Mouse (Mus musculus) granulocyte monocyte progenitor cell, adult 5-6 weeks (primary cell): Measurements from ENCODE around the gene Ptger4. TPM values are rescaled to one million over a fixed set of nuclear protein-coding genes. Genes with fewer than 3 reads are reported as not detected.
"Not testable (repeated sequence)": the region's sequence is repeated elsewhere in the genome, so short reads cannot be mapped to it uniquely, and the experiment has no call there.

Source experiments
- ATAC-seq: replicated peaks from 2 replicates; pipeline ENCODE4 v1.8.0; 2016; ENCODE audit warnings: mild to moderate bottlenecking, moderate TSS enrichment, inconsistent platforms; ENCODE audit not compliant: poor library complexity, severe bottlenecking
- total RNA-seq, 2 experiments: library from RNA; stranded (forward) in 1 of 2; stranded (reverse) in 1 of 2; fragments of 200-712, 200-1000 nt in 1 of 2; fragments of >200 nt in 1 of 2; fragmentation: Nextera tagmentation in 1 of 2; gene quantifications; 2 replicates each; pipeline ENCODE4 v1.2.3; 2014 to 2017

Ptger4 gene
- total RNA-seq, 2 experiments from 2014 or later: 3.7 to 5.8 TPM

DNA sequence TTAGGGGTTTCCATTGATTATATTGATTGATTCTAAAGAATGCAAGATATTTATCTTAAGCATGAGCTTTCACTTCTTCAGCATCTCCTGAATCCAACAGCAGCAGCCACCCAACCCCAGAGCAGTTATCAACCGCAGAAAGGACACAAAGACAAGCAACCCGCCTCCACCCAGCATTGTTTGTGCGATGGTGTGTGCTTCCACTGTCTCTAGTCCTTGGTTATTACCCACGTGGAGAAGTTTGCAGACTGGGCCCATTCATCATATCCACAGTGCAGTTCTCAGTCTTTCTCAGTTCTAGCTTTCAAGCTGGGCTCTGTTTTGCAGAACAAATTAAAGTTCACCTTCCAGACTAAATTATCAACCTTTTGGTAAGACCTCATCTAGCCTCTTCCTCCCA is 4.6 kb downstream of the Ptger4 start:
- ATAC-seq: no peak

DNA sequence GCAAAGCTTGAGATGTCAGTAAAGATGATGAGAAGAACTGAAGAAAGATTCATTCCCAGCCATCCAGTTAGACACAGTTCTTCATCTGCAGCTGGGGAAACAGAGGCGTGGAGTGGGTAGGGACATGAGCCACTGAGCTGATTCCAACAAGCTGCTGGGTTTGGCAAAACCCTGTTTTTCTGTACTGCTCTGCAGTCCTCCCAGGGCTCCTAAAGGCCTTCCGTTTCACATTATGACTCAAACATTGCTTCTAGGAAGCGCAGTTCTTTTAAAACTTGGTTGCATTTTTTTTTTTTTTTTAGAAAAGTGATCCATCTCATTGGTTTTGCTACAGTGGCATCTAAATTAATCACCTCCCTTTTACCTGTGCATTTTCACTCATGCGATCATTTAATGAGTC is 5.4 kb downstream of the Ptger4 start:
- ATAC-seq: no peak

DNA sequence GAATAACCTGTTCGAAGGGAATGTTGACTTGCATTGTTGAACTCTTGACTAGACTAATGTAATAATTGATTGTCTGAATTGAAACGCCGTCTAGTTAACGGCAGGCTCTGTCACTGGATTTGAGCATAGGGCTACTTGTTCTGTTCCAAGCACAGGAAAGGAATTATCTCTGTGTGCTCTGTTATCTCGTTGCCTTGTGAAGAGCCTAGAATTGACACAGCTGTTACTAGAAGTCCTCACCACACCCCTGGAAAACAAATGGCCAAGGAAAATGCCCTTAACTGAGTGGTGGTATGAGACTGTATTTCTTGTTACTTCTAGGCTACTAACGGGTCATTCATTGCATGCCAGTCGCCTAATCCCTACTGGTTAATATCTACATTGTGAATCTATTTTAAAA is 5.9 kb downstream of the Ptger4 start:
- ATAC-seq: no peak

DNA sequence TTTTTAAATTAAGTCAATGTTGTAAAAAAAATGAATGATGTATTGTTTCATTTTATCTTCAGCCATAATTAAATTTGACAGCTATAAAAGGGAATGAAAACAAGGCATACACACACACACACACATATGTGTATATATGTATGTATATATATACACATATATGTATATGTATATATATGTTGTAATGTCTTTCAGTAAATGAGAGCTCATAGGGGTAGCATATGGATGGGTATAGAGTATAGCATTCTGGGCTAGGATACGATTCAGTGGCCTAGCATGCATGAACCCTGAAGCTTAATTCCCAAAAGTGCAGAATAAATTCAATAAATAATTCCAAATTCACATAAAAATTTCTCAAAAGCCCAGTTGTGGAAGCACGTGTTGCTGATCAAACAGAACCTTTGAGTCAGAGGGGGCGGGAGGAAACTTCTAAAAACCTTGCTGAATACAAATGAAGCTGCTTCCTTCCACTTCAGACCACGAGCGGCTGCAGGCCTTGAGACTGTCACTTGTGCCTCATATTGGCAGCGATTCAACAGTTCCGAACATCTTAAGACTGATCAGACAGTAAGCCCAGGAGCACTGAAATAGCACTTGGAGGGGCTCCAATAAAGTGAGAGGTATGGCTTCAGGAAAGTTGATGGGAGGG is 6.9 kb downstream of the Ptger4 start:
- ATAC-seq: no peak

DNA sequence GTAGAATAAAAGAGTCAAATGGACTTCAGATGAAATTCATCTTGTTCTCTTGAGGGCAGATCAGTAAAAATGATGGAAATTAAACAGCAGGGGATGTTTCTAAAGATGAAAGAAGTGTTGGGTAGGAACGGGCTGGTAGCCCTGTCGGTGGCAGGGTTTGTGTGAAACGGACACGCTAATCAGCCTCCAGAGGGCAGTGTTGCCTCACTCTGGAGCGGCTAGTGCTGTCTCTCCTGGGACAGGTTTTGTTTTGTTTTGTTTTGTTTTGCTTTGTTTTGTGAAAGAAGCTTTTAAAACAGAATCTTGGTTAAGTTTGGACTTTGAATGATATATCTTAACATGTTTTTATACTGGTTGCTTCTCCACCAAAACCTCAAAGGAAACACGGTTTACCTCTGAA is 7.4 kb downstream of the Ptger4 start:
- ATAC-seq: peak; percentile 71

DNA sequence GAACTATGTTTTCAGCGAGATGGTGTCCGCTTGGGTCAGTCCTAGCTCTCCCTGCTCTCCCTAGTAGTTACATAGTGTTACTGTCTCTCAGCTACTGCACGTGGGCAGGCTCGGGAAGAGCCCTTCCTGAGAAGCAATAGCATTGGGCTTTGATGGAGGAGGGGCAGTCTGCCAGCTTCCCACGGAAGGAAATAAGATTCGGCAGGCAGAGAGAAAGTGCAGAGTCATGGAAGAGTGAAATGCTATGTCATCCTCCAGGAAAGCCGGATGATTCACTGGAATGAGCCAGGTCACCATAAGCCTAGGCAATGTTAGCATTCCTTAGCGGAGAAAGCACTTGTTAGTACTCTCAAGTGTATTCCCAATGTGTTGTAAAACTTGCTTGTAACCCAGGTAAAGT is 8.5 kb downstream of the Ptger4 start:
- ATAC-seq: peak; percentile 28

DNA sequence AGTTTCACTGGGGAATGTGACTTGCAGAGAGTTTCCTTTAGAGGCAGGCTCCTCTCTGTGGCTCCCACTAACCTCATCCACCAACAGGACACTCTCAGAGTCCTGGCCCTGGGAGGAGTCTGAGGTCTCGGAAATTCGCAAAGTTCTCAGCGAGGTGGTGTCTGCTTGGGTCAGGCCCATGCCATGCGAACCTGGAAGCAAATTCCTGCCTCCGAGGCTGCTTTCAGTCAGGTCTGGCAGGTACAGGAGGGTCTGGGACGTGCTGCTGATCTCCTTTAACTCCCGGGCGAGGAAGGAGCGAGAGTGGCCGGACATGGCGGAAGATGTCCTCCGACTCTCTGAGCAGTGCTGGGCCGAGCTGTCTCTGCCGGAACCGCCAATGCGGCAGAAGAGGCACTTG is 9.3 kb downstream of the Ptger4 start:
- no peak for ATAC-seq

DNA sequence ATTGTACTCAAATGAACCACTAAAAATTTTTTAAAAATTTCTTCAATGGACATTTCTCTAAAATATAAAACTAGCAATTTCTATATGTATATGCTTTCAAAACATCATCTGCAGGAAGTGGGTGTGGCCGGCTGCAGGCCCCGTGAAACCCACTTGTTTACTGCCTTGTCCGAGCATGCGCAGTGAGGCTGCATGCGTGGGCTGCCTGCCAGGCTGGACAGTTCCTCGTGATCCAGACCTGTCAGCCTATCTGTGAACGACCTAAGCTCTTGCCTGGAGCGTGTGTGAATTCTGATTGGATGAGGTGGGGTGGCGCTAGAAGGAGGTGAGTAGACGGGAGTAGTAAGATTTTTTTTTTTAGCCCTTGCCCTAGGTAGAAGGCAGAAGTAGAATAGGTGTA is 13.2 kb downstream of the Ptger4 start:
- not testable (repeated sequence) for ATAC-seq

DNA sequence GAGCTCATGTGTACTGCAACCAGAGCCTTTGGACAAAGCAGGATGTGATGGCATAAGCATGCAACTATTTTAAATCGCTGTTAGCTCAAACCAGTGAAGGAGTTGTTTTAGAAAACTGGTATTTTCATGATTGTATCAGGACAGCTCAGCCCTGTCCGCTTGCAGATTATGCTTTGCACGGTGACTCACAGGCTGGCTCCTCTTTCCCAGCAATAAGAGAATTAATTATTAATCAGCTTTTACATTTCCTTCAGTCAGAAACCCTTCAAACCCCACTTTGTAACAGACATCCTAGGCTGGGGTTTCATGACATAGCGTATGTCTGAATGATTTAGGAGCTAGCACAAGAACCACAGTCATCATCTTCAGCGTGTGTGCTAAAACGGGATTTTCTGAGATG is 23.5 kb downstream of the Ptger4 start:
- no peak for ATAC-seq

DNA sequence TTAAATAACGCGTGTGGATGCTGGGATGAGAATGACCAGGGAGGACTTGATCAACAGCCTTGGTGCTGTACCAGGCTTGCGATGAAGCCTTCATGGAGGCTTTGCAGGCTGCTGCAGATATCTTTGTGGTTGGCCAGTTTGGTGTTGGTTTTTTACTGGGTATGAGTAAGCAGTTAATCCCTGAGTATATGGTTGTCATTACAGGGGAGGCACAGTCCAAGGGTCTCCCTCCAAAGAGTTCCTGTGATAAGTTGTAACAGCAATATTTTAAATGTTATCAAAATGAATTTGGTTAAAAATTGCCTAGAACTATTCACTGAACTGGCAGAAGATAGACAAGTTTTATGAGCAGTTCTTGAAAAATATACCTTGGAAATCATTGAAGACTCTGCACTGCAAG is 34.9 kb downstream of the Ptger4 start:
- no peak for ATAC-seq

DNA sequence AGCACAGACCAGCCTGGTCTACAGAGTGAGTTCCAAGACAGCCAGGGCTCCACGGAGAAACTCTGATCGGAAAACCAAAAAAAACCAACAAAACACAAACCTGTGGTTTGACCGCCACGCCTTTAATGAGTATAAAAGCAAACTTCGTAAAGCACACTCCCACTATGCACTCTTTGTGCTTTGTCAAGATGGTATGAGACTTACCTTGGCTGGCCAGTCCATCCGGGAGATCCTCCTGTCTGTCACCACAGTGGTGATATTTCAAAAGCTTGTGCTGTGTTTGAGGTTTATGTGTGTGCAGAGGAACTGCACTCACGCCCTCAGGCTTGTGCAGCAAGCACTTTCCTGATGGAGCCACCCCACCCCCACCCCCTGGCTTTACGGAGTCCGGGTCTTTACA is 38.8 kb downstream of the Ptger4 start:
- ATAC-seq: no peak

DNA sequence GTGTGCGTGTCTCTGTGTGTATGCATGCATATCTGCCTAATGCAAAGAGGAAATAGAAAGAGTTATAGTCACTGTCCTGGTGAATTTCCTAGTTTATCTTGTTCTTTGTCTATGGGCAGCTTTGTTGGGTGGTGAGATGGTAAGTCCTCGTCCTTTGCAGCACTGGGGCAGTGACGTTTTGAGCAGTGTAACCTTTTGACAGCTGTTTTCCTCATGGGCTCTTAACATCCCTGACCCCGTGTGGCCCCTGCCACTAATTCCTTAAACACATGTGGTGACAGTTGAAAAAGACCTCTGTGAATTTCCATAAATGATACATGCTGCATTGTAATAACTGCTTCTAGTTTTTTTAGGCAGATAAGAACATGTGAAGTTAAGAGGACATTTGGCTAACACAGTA is 47.3 kb downstream of the Ptger4 start:
- no peak for ATAC-seq

DNA sequence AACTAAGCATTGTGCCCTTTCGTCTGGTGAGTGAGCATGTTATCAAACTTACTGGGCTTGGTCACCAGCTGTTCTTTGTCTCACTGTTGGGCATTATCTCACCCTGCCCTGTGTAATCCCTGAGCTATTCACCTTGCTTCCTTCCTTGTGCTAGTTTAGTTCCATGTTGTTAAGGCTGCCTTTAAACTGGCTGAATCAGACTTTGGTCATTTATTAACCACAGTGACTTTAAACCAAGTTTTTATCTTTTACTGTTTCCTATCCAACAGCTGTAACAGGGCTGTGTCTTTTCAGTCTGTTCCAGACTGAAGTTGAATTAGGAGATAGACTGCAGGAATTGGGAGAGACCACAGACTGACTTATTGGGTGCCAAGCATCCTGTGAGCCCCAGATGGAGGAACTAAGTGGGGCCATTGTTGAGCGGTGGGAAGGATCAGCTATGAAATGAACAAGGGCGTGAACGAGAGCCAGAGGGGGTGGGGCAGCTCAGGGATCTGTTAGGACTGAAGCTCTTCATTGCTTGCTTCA is 47.9 kb downstream of the Ptger4 start:
- peak; percentile 42; the same call in 1 of the 2 replicates for ATAC-seq

DNA sequence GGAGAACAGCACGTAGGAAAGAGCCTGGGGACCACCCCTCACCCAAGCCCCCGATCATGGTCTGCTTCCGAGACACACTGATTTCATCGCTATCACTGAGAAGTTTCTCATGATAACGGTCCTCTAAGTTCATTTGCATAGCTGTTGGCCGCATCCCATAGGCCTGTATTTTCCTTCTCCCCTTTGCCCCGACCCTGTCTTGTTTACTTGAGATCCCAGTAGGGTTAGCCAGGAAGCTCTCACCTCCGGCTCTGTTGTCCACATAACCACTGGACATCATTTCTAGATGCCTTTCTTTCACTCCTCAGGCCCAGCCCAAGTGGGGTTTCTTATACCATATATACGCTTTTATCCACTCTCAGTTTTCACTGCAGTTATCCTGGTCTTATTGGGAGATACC is 49.1 kb downstream of the Ptger4 start:
- ATAC-seq: no peak

DNA sequence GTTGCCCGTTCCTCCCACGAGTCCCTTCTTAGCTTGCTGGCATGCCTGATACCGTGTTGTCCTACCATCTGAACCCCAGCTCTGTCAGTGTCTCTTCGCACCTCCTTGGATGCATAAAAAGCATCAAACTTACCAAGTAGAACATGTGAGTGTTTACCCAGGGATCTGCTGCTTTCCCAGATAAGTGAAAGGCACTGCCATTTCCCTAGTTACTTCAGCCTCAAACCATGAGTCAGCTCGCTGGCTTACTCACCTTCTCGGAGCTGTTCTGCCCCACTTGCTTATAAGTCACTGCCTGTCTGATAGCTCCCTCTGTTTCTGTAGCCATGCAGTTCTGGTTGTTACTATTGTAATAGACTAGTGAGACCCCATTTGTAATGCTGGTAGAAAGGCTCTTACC is 49.5 kb downstream of the Ptger4 start:
- ATAC-seq: no peak

DNA sequence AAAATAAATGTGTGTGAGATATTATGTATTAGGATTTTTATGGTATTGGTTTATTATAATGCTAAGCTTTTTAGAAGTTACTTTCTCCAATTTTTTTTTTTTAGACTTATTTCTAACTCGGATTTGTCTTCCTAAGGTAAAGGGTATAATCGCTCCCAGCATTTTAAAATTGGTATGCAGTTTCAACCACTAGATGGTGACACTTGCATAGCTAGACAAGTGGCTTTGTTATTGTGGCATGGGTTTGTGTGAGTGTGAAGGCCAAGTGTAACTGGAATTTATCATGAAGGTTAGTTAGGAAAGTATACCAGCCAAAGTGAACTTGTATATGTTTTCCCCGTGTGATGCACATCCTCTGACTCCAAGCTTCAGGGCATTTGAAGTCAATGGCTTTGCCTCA is 50.2 kb downstream of the Ptger4 start:
- peak; percentile 55; the same call in 1 of the 2 replicates for ATAC-seq

DNA sequence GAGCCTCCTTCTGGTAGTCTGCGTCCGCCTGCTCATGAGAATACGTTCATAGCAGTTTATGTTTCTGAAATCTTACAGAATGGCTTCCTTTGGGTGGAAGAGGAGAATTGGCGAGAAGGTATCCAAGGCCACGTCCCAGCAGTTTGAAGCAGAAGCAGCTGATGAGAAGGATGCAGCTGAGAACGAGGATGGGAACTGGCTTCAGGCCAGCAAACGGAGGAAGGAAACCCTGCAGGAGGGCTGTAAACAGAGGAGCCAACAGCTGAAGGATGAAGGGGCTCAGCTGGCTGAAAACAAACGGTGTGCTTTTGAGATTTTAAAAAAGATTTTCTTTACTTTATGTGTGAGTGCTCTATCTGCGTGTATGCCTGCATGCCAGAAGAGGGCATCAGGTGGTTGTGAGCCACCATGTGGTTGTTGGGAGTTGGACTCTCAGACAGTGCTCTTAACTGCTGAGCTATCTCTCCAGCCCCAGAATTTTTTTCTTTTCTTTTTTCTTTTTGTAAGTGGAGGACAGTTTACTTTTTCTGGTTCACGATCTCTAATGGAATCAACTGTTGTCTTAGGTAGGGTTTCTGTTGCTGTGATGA is 54.4 kb downstream of the Ptger4 start:
- no peak for ATAC-seq

DNA sequence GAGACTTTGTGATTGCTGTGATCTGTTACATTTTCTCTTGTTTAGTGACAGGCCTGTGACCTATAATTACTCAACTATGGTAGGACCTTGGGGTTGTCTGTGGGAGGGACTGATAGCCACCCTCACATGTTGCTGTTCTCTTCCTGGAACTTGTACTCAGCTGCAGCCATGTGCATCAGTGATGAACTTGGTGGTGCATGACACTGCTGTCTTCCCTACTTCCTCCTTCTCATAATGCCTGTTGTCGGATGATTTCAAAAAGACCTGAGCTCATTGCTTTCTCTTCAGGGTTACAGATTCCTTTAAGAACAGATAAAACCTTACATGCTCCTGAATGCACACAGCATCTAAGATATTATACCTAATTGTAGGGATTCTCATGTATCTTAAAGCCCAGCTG is 56.0 kb downstream of the Ptger4 start:
- ATAC-seq: peak; percentile 80

DNA sequence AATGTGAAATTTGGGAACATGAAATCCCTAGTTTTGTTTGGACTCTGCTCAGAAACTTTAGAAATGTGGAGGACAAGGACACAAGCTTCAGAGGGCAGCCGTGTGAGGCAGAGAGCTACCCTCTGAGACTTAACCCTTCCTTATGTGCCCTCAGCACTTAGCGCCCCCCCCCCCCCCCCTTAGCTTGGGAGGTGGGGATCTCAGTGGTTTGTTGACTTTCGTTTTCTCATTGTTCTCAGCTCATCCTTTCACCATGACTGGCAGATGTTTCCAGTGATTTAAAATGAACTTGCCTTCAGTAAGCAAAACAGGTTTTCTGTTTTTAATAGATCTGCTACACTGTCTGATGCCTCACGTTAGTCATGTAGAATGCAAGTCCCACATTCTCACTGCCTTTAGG is 56.9 kb downstream of the Ptger4 start:
- no peak for ATAC-seq

DNA sequence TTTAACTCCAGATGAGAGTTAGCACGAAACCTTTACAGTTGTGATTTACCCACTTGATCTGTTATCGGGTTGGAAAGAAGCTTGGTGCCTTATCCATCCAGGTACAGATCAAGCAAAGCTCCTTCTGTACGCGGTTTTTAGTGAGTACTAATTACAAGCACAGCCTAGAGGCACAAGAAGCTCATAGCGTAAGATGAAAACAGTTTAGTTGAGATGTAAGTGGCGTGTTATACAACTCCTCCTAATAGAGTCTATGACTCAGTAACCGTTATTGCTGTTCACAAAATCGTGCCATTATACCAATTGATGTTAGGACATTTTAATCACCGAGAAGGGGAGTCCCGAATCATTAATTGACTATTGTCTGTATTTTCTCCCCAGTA is 57.7 kb downstream of the Ptger4 start:
- ATAC-seq: no peak

DNA sequence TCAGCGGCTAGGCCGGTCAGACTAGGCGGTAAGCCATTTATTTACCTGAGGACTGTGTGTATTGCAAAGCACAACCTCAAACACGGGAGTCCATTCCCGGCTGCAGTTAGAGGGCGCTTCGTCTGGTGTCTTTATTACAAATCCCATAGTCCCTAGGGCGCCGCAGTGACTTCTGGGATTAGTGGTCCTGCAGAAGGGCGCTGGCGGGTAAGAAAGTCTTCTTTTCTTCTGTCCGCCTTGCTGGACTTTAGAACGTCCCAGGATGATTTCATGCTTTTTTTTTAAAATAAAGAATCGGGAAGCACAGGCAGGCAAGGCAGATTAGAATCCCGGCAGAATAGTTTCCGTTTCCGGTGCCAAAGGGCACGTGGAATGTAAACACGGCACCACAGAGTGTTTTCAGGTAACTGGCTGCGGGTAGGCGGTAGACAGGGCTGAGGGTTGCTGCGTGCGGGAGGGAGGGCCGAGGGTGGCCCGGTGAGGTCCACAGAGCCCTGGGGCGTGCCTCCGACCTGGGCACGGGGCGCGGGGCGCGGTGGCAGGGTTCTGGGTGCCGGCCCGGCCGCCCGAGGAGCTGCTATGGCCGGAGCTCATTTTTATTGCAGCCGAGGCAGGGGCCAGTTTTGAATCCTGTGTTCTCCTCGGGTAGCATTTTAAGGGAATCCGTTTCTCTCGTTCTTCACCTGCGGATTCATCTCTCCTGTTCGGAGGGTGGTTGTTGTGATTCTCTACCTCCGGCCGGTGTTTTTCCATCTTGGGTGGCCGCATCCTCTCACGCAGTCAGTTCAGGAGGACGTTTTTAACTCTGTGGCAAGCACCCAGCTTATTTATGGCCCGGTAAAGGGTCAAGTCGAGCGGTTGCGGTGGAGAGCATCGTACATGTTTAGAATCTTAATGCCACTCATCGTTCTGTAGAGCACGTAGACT is 58.4 kb downstream of the Ptger4 start, which contains the start of gene Ttc33:
Ttc33 (plus strand) TSS at position 160 of the 927 bp plus-strand sequence.
- peak; percentile 54 for ATAC-seq
